Mouse (Mus musculus) small intestine, adult 2 months (tissue): ENCODE data around the gene Faap20.

ENCODE experiments used
- CTCF ChIP-seq: fragments of 200-500 bp; IDR thresholded peaks from 2 replicates; pipeline ENCODE4 v1.5.1; 2012; ENCODE audit warnings: low read depth, mild to moderate bottlenecking, control low read depth, inconsistent platforms, low read length, moderate library complexity, mixed read lengths; ENCODE audit not compliant: insufficient replicate concordance, insufficient read length; ENCODE audit errors: extremely low read depth
- POLR2A ChIP-seq: fragments of 200-500 bp; IDR thresholded peaks from 2 replicates; pipeline ENCODE4 v1.6.1; 2012; ENCODE audit warnings: low read depth, mild to moderate bottlenecking, control low read depth, inconsistent platforms, low read length, moderate library complexity

DNA sequence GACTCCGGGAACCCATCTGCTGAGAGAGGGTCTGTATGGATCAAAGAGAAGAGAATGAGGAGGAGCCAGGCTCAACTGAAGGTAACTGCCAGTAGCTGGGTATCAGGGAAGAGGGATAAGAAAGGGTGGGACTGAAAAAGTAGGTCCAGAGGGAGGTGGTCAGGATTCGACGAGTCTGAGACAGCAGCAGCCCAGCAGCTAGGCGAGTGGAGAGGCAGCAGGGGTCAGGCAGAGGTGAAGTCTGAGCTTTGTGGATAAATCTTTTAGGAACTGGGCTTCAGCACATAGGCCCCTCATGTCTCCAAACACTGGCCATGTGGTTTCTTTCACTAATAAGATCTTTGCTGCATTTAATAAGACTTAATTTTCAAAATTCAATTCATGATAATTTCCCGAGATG lies 24.8 kb downstream of the Faap20 start:
- TF ChIP-seq CTCF, result no peak
- no peak for TF ChIP-seq POLR2A
